9 mouse cellular contexts compared by ENCODE assay signal in the genomic region with DNA sequence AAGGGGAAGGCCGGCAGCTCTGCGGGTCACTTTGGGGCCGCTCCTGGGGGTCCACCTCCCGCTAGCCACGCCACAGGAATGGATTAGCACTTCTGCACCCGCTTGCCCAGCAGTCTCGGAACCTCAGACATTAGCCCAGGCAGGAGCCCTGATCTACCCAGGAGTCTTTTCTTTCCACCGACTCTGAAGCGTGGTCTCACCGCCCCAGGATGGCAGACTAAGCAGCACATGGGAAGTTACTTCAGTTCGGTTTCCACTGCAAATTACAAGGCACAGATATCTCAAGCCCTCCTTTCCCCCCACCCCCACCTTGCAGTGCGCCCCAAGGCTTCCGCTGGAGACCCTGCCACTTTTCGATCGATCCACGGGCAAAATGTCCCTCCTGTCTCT. TPM values are rescaled to one million over a fixed set of nuclear protein-coding genes. Genes with fewer than 3 reads are reported as not detected.
A peak's percentile ranks its signal among the peaks of the same experiment; 100 is the strongest.
DNase-seq lines count a peak whose midpoint lies in the region; ATAC-seq and TF ChIP-seq lines count a peak whose summit lies in the region.
"Had no signal": no experiment of that assay in that cellular context is flagged by ENCODE, and none has a peak within 500 bp of the region (broad histone marks: within the 10 kb centered on the region; RNA-seq: fewer than 3 reads in every experiment).

No protein-coding gene starts in this region.

- H3K27me3 ChIP-seq in embryonic facial prominence, embryonic 12.5 days = peaks cover 32% of the 10 kb centered on the region
- H3K27me3 ChIP-seq in hindbrain, postnatal 0 days (ENCODE audit: insufficient read depth, low read length) = no peaks in the 10 kb centered on the region
- peaks cover 11% of the 10 kb centered on the region; the same call in 1 of the 2 replicates for H3K27me3 ChIP-seq in midbrain, embryonic 16.5 days (ENCODE audit: control insufficient read depth, insufficient read depth, low read depth, low read length)

- peak overlapping the region; percentile 93 for H3K27ac ChIP-seq in layer of hippocampus, adult 2 months
- H3K27ac ChIP-seq in embryonic facial prominence, embryonic 12.5 days = no peak overlapping the region
- H3K27ac ChIP-seq in hindbrain, postnatal 0 days = no peak overlapping the region; the same call in 1 of the 2 replicates
- no peak overlapping the region for H3K27ac ChIP-seq in midbrain, embryonic 16.5 days (ENCODE audit: low read length)

- 2% methylated on average over 16 of the region's 16 CpGs for WGBS in embryonic facial prominence, embryonic 12.5 days
- 1% methylated on average over 16 of the region's 16 CpGs for WGBS in hindbrain, postnatal 0 days
- WGBS in midbrain, embryonic 16.5 days = 1% methylated on average over 16 of the region's 16 CpGs

- no peak for ATAC-seq in embryonic facial prominence, embryonic 12.5 days (ENCODE audit: insufficient number of reproducible peaks, insufficient read depth, low FRiP score, low TSS enrichment)
- ATAC-seq in hindbrain, postnatal 0 days = no peak; the same call in 1 of the 2 replicates
- ATAC-seq in midbrain, embryonic 16.5 days = peak; percentile 22; the same call in 1 of the 2 replicates

- peak overlapping the region; percentile 50 for H3K9ac ChIP-seq in embryonic facial prominence, embryonic 12.5 days
- H3K9ac ChIP-seq in hindbrain, postnatal 0 days (replicated peaks; ENCODE audit: low read length) = peak overlapping the region; percentile 61
- peak overlapping the region; percentile 76 for H3K9ac ChIP-seq in midbrain, embryonic 16.5 days (ENCODE audit: low read depth, low read length)

- no peaks in the 10 kb centered on the region for H3K9me3 ChIP-seq in embryonic facial prominence, embryonic 12.5 days
- no peaks in the 10 kb centered on the region for H3K9me3 ChIP-seq in hindbrain, postnatal 0 days (ENCODE audit: low read length)
- H3K9me3 ChIP-seq in midbrain, embryonic 16.5 days (replicated peaks; ENCODE audit: control insufficient read depth, low read length, poor library complexity, severe bottlenecking) = no peaks in the 10 kb centered on the region

- no peak for TF ChIP-seq CTCF in layer of hippocampus, adult 2 months (conservative IDR thresholded peaks at IDR 0.05)
- no peak for TF ChIP-seq CTCF in hindbrain, postnatal 0 days (IDR thresholded peaks at IDR 0.05; ENCODE audit: low read depth)

- no peak for DNase-seq in layer of hippocampus, adult 2 months (ENCODE audit: low spot score in 2 of 2)
- no peak for DNase-seq in layer of hippocampus, adult 11-12 months (ENCODE audit: low spot score)
- DNase-seq in hindbrain, postnatal 0 days (ENCODE audit: low spot score) = no peak
- DNase-seq in adrenal gland, postnatal 10 days = no peak
- DNase-seq in thymus, postnatal 0 days (ENCODE audit: low spot score) = no peak
- DNase-seq in urinary bladder, adult 18-20 months (ENCODE audit: low spot score in 2 of 2) = no peak

- peak overlapping the region; percentile 100 for H3K4me2 ChIP-seq in embryonic facial prominence, embryonic 12.5 days (replicated peaks)
- peak overlapping the region; percentile 98 for H3K4me2 ChIP-seq in hindbrain, postnatal 0 days (ENCODE audit: low read depth, low read length)
- peak overlapping the region; percentile 99 for H3K4me2 ChIP-seq in midbrain, embryonic 16.5 days (ENCODE audit: low read length)

- peaks cover 12% of the 10 kb centered on the region; the same call in 1 of the 2 replicates for H3K4me1 ChIP-seq in embryonic facial prominence, embryonic 12.5 days
- peaks cover 9% of the 10 kb centered on the region for H3K4me1 ChIP-seq in hindbrain, postnatal 0 days (ENCODE audit: insufficient read depth, low read length)
- peaks cover 9% of the 10 kb centered on the region for H3K4me1 ChIP-seq in midbrain, embryonic 16.5 days (ENCODE audit: control insufficient read depth, insufficient read depth, low read length)

- no peaks in the 10 kb centered on the region for H3K36me3 ChIP-seq in embryonic facial prominence, embryonic 12.5 days
- no peaks in the 10 kb centered on the region for H3K36me3 ChIP-seq in hindbrain, postnatal 0 days (ENCODE audit: insufficient read depth, low read length)
- no peaks in the 10 kb centered on the region for H3K36me3 ChIP-seq in midbrain, embryonic 16.5 days (ENCODE audit: control insufficient read depth, insufficient read depth, low read length)

- H3K4me3 ChIP-seq in layer of hippocampus, adult 2 months = peak overlapping the region; percentile 77
- H3K4me3 ChIP-seq in embryonic facial prominence, embryonic 12.5 days = peak overlapping the region; percentile 55
- H3K4me3 ChIP-seq in hindbrain, postnatal 0 days (ENCODE audit: low read length) = peak overlapping the region; percentile 65
- peak overlapping the region; percentile 57 for H3K4me3 ChIP-seq in midbrain, embryonic 16.5 days (ENCODE audit: low read depth, low read length)
- H3K4me3 ChIP-seq: myocyte had no signal

RNA-seq across cellular contexts. Expression of a gene that starts 0.6 kb away (rescaled TPM):
- 10 to 100 TPM; 28.3 to 29.6 TPM for total RNA-seq in layer of hippocampus, adult 2 months (2021)
- polyA plus RNA-seq in embryonic facial prominence, embryonic 12.5 days (2016; fragmentation: Nextera tagmentation; extraction: Ambion mirVana) = 0.26 and 0.31 TPM in 2 replicates
- 2.4 and 3.3 TPM in 2 replicates for total RNA-seq in hindbrain, postnatal 0 days (2014; rRNA removed)
- 0.91 and 1.2 TPM in 2 replicates for polyA plus RNA-seq in hindbrain, postnatal 0 days (2015; fragmentation: Nextera tagmentation; extraction: Ambion mirVana)
- polyA plus RNA-seq in midbrain, embryonic 16.5 days (2015; fragmentation: Nextera tagmentation; extraction: Ambion mirVana) = 0.40 and 1.0 TPM in 2 replicates
- under 1 TPM; 0.39 to 0.48 TPM for total RNA-seq in adrenal gland, postnatal 10 days (2021)
- 0.18 TPM in 1 of 2 replicates, not detected in the other for polyA plus RNA-seq in thymus, postnatal 0 days (2015; fragmentation: Nextera tagmentation; extraction: Ambion mirVana)
- polyA plus RNA-seq: myocyte had no signal
